ENCODE assay signal across 21 mouse cellular contexts in genomic region chr19:54099769-54100168, GRCm38 (mm10). TPM values are rescaled to one million over a fixed set of nuclear protein-coding genes. Genes with fewer than 3 reads are reported as not detected.
"Had no signal": no experiment of that assay in that cellular context is flagged by ENCODE, and none has a peak within 500 bp of the region (broad histone marks: within the 10 kb centered on the region; RNA-seq: fewer than 3 reads in every experiment).

No protein-coding gene starts in this region.

- H3K4me1 ChIP-seq: liver, embryonic 13.5 days; liver, embryonic 15.5 days; lung, embryonic 15.5 days had no signal

- H3K36me3 ChIP-seq: liver, embryonic 13.5 days; liver, embryonic 15.5 days; lung, embryonic 15.5 days; midbrain, embryonic 12.5 days; neural tube, embryonic 12.5 days had no signal

- H3K9ac ChIP-seq: liver, embryonic 13.5 days; liver, embryonic 15.5 days; liver, postnatal 0 days; lung, embryonic 15.5 days; midbrain, embryonic 12.5 days; neural tube, embryonic 12.5 days had no signal

- H3K4me3 ChIP-seq: liver, embryonic 13.5 days; liver, embryonic 15.5 days; lung, embryonic 15.5 days; megakaryocyte, embryonic 14.5 days; midbrain, embryonic 12.5 days; neural tube, embryonic 12.5 days had no signal

- H3K27me3 ChIP-seq: lung, embryonic 15.5 days; midbrain, embryonic 12.5 days; neural tube, embryonic 12.5 days had no signal

- H3K27ac ChIP-seq: liver, embryonic 13.5 days; liver, embryonic 15.5 days; lung, embryonic 15.5 days; macrophage; midbrain, embryonic 12.5 days; neural tube, embryonic 12.5 days had no signal

- ATAC-seq: liver, postnatal 0 days; lung, postnatal 0 days had no signal

- H3K4me2 ChIP-seq: liver, embryonic 13.5 days; liver, embryonic 15.5 days; lung, embryonic 15.5 days; midbrain, embryonic 12.5 days; neural tube, embryonic 12.5 days had no signal

- H3K9me3 ChIP-seq: liver, embryonic 13.5 days; liver, embryonic 15.5 days; lung, embryonic 15.5 days; midbrain, embryonic 12.5 days; neural tube, embryonic 12.5 days had no signal

- DNase-seq: liver, embryonic 13.5 days; liver, postnatal 0 days; lung, adult 2 months; lung, postnatal 14 days; lung, postnatal 36 days; midbrain, embryonic 14.5 days; right cerebral cortex, adult 18-20 months; right cerebral cortex, postnatal 25 days; right cerebral cortex, postnatal 4 days; spleen, adult 18-20 months; thymus, adult 2 months; thymus, postnatal 25 days; thymus, postnatal 4 days had no signal

RNA-seq across cellular contexts. Expression of gene Adra2a, which starts 55.8 kb away (rescaled TPM):
- total RNA-seq: monocyte, adult 5-6 weeks had no signal
- polyA plus RNA-seq: macrophage had no signal
